Mouse (Mus musculus) liver, embryonic 14.5 days (tissue): ENCODE results near the gene Acaca.

ENCODE experiments used
- CTCF ChIP-seq: IDR thresholded peaks from 2 replicates; pipeline ENCODE4 v1.5.1; 2016; ENCODE audit warnings: antibody characterized with exemption, low read depth, control low read depth
- EP300 ChIP-seq: IDR thresholded peaks from 2 replicates; pipeline ENCODE4 v1.6.1; 2016; ENCODE audit warnings: antibody characterized with exemption, low read depth

DNA sequence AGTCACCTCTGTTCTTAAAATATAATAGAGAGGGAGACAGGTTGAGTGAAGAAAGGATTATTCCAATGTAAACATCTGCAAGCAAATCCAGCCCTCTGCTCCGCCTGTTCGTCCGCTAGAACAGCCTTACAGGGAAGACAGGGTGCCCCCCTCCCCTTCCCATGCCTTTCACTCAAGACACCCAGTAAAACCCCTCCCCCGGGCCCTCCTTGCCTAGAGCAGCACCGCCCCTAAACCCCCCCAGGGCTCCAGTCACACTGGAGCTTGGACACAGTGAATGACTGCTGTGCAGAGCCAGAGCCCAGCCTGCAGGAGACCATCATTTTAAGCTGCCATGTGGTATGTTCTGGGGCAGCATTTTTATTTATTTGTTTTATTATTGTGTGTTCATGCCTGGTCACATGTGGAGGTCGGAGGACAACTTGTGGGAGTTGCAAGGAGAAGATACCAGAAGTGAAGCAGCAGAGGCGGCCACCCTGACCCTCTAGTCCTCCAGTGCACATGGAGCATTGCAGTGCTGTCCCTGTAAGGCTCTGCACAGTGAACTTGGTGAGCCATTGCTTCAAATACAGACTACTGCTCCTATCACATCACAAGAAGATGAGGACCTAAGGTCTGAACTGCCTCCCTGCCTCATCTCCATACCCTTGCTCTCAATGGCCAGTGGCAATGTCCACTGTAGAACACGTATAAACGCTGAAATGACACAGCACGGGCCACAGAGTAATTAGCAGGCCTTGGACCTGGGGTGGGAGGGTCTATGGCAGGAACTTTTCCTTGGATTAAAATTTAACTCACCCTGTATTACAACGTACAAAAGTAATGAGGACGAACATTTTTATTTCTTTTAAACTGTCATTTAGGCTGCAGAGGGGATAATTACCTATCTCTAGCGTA, 296.5 kb downstream of the Acaca start:
- TF ChIP-seq CTCF (no peak), EP300 (no peak)
